Mouse (Mus musculus) cerebellum, adult 2 months (tissue): ENCODE data around the gene Olfr1341.

ENCODE experiments used
- CTCF ChIP-seq: fragments of 200-500 bp; IDR thresholded peaks from 2 replicates; pipeline ENCODE4 v1.5.1; 2011; ENCODE audit warnings: low read depth, mild to moderate bottlenecking, control low read depth, low read length, moderate library complexity, borderline replicate concordance; ENCODE audit not compliant: insufficient read depth
- POLR2A ChIP-seq: fragments of 200-500 bp; IDR thresholded peaks from 2 replicates; pipeline ENCODE4 v1.6.1; 2011; ENCODE audit warnings: low read length, control low read depth, borderline replicate concordance; ENCODE audit not compliant: insufficient read depth

DNA sequence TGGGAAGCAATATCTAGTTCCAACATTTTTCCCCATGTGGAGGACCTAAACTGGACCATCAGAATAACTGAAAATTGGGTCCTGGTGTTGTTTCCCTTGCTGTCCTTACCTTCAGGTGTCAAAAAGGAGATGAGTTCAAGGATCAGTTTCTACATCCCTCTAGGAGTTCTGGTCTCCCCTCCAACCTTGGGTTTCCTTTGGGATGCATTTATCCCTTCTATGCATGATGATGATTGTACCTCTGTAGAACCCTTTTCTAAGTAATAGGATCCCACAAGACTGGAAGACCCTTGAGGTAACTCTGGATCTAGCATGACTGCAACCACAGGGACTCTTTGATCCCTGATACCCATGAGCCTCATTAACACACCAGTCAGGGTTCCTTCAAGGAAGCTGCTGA, 16.5 kb downstream of the Olfr1341 start, which contains the start of gene Olfr1340:
- TF ChIP-seq CTCF: no peak
- no peak for TF ChIP-seq POLR2A
